Mouse (Mus musculus) ovary, postnatal 10 days (tissue): ENCODE data around the gene Gm12789.
"Not testable (repeated sequence)": the region's sequence is repeated elsewhere in the genome, so short reads cannot be mapped to it uniquely, and the experiment has no call there.

Experiments
- DNase-seq: peaks from one replicate; pipeline ENCODE4 v3.0.0; 2022; ENCODE audit warnings: low spot score

The Gm12789 gene

DNA sequence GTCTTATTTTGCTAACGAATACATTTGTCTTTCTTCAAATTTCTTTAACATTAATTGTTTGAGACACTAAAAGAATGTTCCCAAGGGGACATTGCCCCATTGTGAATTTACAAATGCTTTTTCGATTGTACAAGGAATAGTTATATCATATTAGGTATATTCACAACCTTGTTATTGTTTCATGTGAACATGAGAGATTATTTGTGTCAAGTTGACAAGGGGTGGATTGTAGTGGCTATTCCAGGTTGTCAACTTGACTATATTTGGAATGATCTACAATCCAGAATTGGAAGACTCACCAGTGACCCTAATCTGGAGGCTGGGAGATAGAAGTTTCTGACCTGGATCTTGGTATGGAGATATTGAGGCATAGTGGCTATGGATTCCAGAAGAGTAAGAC is at the start of gene Gm12789:
TSS of gene Gm12789 (plus strand) at position 301 of the 400 bp plus-strand sequence.
- DNase-seq = not testable (repeated sequence)

GRCm38 (mm10) chr4:101940107-101940506 is 46.3 kb upstream of the Gm12789 start, which contains the start of gene Gm12794:
Gene Gm12794, plus strand, starts transcription at chr4:101940407.
- DNase-seq = not testable (repeated sequence)

DNA sequence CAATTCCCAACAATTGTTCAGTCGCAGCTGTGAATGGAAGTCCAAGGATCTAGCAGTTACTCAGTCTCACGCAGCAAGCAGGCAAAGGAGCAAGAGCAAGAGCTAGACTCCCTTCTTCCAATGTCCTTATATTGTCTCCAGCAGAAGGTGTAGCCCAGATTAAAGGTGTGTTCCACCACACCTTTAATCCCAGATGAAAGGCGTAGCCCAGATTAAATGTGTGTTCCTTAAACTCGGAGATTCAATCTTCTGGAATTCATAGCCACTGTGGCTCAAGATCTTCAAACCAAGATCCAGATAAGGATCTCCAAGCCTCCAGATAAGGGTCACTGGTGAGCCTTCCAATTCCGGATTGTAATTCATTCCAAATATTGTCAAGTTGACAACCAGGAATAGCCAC is 5.5 kb upstream of the Gm12789 start, which contains the start of gene Gm12790:
TSS of gene Gm12790 (minus strand) at position 101 of the 400 bp plus-strand sequence.
- DNase-seq = not testable (repeated sequence)

- DNase-seq = no peak
Observed at GRCm38 (mm10) chr4:101985678-101986077, 748 bp upstream of the Gm12789 start.

- DNase-seq = no peak
Observed at GRCm38 (mm10) chr4:101997426-101997825, 11.0 kb downstream of the Gm12789 start.

DNA sequence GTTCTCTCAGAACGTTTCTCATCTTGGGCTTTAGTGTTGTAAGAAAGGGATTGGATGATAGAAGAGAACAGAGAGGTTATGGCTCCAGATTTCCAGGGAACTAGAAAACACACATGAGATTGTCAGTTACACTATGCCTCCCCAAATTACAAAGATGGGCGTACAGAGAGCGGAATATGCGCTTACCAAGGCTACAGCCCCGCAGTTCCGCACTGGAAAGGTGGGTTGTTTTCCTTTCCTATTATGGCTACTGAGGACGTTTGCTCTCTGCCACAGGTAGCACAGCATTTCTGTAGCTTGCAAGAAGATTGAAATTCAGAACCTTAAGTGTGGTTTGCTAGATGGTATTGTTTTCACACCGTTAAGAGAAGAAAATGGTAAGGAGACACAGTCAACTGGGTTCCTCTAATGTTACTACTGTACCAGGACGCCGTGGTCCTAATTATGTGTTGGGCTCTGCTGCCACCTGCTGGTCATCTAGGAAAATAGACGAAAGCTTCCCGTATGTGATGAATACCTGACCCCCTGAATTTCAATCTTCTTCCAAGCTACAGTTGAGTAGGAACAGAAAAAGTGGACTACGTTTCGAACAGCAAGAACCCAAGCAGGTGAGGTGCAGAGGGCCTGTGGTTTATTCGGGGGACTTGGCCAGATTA is 12.0 kb downstream of the Gm12789 start:
- peak; percentile 13 for DNase-seq

- DNase-seq = no peak
Observed at GRCm38 (mm10) chr4:102026619-102027018, 40.2 kb downstream of the Gm12789 start.
